Mouse (Mus musculus) heart, embryonic 13.5 days (tissue): ENCODE measurements at regions not wholly inside any gene's neighbourhood (a gene's known extent, or its start where the extent isn't known, plus 50 kb on each side); places are given as distances from the start of the nearest gene placed in this dataset.
"Not testable (repeated sequence)": the region's sequence is repeated elsewhere in the genome, so short reads cannot be mapped to it uniquely, and the experiment has no call there.

ENCODE experiments used
- ATAC-seq: fragments of 200-750 bp; cut with Nextera tagmentation; 2 replicates; pipeline ENCODE4 v1.8.0; 2017; ENCODE audit warnings: moderate TSS enrichment; ENCODE audit not compliant: insufficient number of reproducible peaks, low FRiP score, low TSS enrichment; ENCODE audit errors: extremely low read depth
- H3K27ac ChIP-seq: fragments of 300-500 bp; sonication (generic); replicated peaks from 2 replicates; pipeline ENCODE4 v1.5.1; 2015; ENCODE audit warnings: moderate library complexity, mild to moderate bottlenecking, inconsistent platforms
- H3K27me3 ChIP-seq: fragments of 300-500 bp; sonication (generic); replicated peaks from 2 replicates; pipeline ENCODE4 v1.6.1; 2015; ENCODE audit warnings: mild to moderate bottlenecking, inconsistent platforms
- H3K36me3 ChIP-seq: fragments of 300-500 bp; sonication (generic); 2 replicates; pipeline ENCODE4 v1.6.1; 2015; ENCODE audit warnings: mild to moderate bottlenecking, inconsistent platforms
- H3K4me1 ChIP-seq: fragments of 300-500 bp; sonication (generic); 2 replicates; pipeline ENCODE4 v1.6.1; 2015; ENCODE audit warnings: inconsistent platforms
- H3K4me2 ChIP-seq: fragments of 300-500 bp; sonication (generic); 2 replicates; pipeline ENCODE4 v1.6.1; 2015; ENCODE audit warnings: inconsistent platforms, mild to moderate bottlenecking, moderate library complexity
- H3K4me3 ChIP-seq: fragments of 300-500 bp; sonication (generic); 2 replicates; pipeline ENCODE4 v1.5.1; 2015; ENCODE audit warnings: moderate library complexity, mild to moderate bottlenecking, inconsistent platforms
- H3K9ac ChIP-seq: fragments of 300-500 bp; sonication (generic); 2 replicates; pipeline ENCODE4 v1.6.1; 2015; ENCODE audit warnings: inconsistent platforms, mild to moderate bottlenecking, moderate library complexity
- H3K9me3 ChIP-seq: fragments of 300-500 bp; sonication (generic); 2 replicates; pipeline ENCODE4 v1.6.1; 2016; ENCODE audit warnings: inconsistent platforms
- WGBS: fragments of 180-500 bp; shearing (Covaris S2); methylation state at CpG from one replicate; pipeline ENCODE4 v1.1.7; 2015; ENCODE audit warnings: mixed read lengths; 5-methylcytosine and 5-hydroxymethylcytosine counted together

GRCm38 (mm10) chr9:83728428-83728827 is 77.6 kb downstream of the Elovl4 start:
- 77% methylated on average over 8 of the region's 8 CpGs for WGBS
- no peak overlapping the region for H3K4me2 ChIP-seq

GRCm38 (mm10) chr9:83727462-83728189 is 78.5 kb downstream of the Elovl4 start:
- H3K9ac ChIP-seq = peak overlapping the region; percentile 56
- 8% methylated on average over 14 of the region's 14 CpGs for WGBS

More at GRCm38 (mm10) chr9:83728428-83728827, 77.6 kb downstream of the Elovl4 start:
- Histone ChIP-seq H3K9me3 (no peaks in the 10 kb centered on the region), H3K9ac (no peak overlapping the region), H3K4me3 (no peak overlapping the region), H3K4me1 (peaks cover 16% of the 10 kb centered on the region), H3K27ac (no peak overlapping the region), H3K36me3 (no peaks in the 10 kb centered on the region), H3K27me3 (no peaks in the 10 kb centered on the region)
- ATAC-seq = no peak

GRCm38 (mm10) chr9:83726979-83727378 is 79.1 kb downstream of the Elovl4 start:
- H3K4me3 ChIP-seq = peak overlapping the region; percentile 47
- H3K36me3 ChIP-seq = no peaks in the 10 kb centered on the region
- ATAC-seq = no peak
- peak overlapping the region; percentile 72 for H3K4me2 ChIP-seq
- peak overlapping the region; percentile 56 for H3K9ac ChIP-seq
- H3K27ac ChIP-seq = no peak overlapping the region
- H3K9me3 ChIP-seq = no peaks in the 10 kb centered on the region
- H3K27me3 ChIP-seq = no peaks in the 10 kb centered on the region
- 36% methylated on average over 16 of the region's 16 CpGs for WGBS
- peaks cover 16% of the 10 kb centered on the region for H3K4me1 ChIP-seq

More at GRCm38 (mm10) chr9:83727462-83728189, 78.5 kb downstream of the Elovl4 start:
- no peaks in the 10 kb centered on the region for H3K27me3 ChIP-seq
- no peaks in the 10 kb centered on the region for H3K36me3 ChIP-seq
- peaks cover 16% of the 10 kb centered on the region for H3K4me1 ChIP-seq
- no peaks in the 10 kb centered on the region for H3K9me3 ChIP-seq
- peak overlapping the region; percentile 72 for H3K4me2 ChIP-seq
- peak overlapping the region; percentile 47 for H3K4me3 ChIP-seq
- no peak overlapping the region for H3K27ac ChIP-seq
- no peak; the same call in 1 of the 2 replicates for ATAC-seq

- Histone ChIP-seq H3K27me3 (no peaks in the 10 kb centered on the region), H3K4me3 (no peak overlapping the region), H3K9me3 (no peaks in the 10 kb centered on the region), H3K27ac (no peak overlapping the region), H3K4me2 (0 out of 2 replicates have a peak overlapping the region, but pooled peaks have one; percentile 72), H3K9ac (no peak overlapping the region), H3K4me1 (peaks cover 16% of the 10 kb centered on the region), H3K36me3 (no peaks in the 10 kb centered on the region)
- no peak for ATAC-seq
- WGBS = 43% methylated on average over 9 of the region's 9 CpGs
Measured at GRCm38 (mm10) chr9:83726105-83726504, 80.0 kb downstream of the Elovl4 start.

- H3K27ac ChIP-seq = no peak overlapping the region
- ATAC-seq = no peak
Measured at GRCm38 (mm10) chr9:83725545-83725944, 80.5 kb downstream of the Elovl4 start.

GRCm38 (mm10) chr9:83720982-83721381 is 85.1 kb downstream of the Elovl4 start:
- Histone ChIP-seq H3K4me1 (peaks cover 37% of the 10 kb centered on the region), H3K27ac (no peak overlapping the region), H3K9ac (no peak overlapping the region), H3K27me3 (no peaks in the 10 kb centered on the region), H3K4me3 (no peak overlapping the region), H3K4me2 (no peak overlapping the region), H3K9me3 (no peaks in the 10 kb centered on the region), H3K36me3 (no peaks in the 10 kb centered on the region)
- 44% methylated on average over 2 of the region's 2 CpGs for WGBS
- no peak for ATAC-seq

More at GRCm38 (mm10) chr9:83725545-83725944, 80.5 kb downstream of the Elovl4 start:
- H3K36me3 ChIP-seq = no peaks in the 10 kb centered on the region
- no peak overlapping the region for H3K9ac ChIP-seq
- WGBS = 51% methylated on average over 8 of the region's 8 CpGs
- no peak overlapping the region for H3K4me3 ChIP-seq
- peaks cover 20% of the 10 kb centered on the region for H3K4me1 ChIP-seq
- H3K27me3 ChIP-seq = no peaks in the 10 kb centered on the region
- no peak overlapping the region for H3K4me2 ChIP-seq
- H3K9me3 ChIP-seq = no peaks in the 10 kb centered on the region

GRCm38 (mm10) chr9:83719811-83720210 is 86.3 kb downstream of the Elovl4 start:
- no peaks in the 10 kb centered on the region for H3K27me3 ChIP-seq
- H3K36me3 ChIP-seq = no peaks in the 10 kb centered on the region
- ATAC-seq = no peak

GRCm38 (mm10) chr9:83718084-83718483 is 88.0 kb downstream of the Elovl4 start:
- H3K27ac ChIP-seq, H3K4me2 ChIP-seq, H3K9ac ChIP-seq, H3K36me3 ChIP-seq, ATAC-seq, H3K27me3 ChIP-seq, H3K4me3 ChIP-seq, H3K9me3 ChIP-seq: not testable (repeated sequence)
- 81% methylated on average over 2 of the region's 2 CpGs for WGBS
- H3K4me1 ChIP-seq = peaks cover 33% of the 10 kb centered on the region

More at GRCm38 (mm10) chr9:83719811-83720210, 86.3 kb downstream of the Elovl4 start:
- no peak overlapping the region; the same call in 1 of the 2 replicates for H3K27ac ChIP-seq
- H3K4me2 ChIP-seq = no peak overlapping the region
- WGBS = 31% methylated on average over 4 of the region's 4 CpGs
- no peaks in the 10 kb centered on the region for H3K9me3 ChIP-seq
- no peak overlapping the region for H3K9ac ChIP-seq
- peaks cover 33% of the 10 kb centered on the region for H3K4me1 ChIP-seq
- no peak overlapping the region for H3K4me3 ChIP-seq

GRCm38 (mm10) chr9:83716101-83716763 is 89.8 kb downstream of the Elovl4 start:
- H3K27ac ChIP-seq = peak overlapping the region; percentile 61
- no peaks in the 10 kb centered on the region for H3K36me3 ChIP-seq
- no peaks in the 10 kb centered on the region for H3K9me3 ChIP-seq
- 0 out of 2 replicates have a peak, but pooled peaks have one; percentile 31 for ATAC-seq
- peaks cover 33% of the 10 kb centered on the region for H3K4me1 ChIP-seq
- H3K4me2 ChIP-seq = no peak overlapping the region
- 30% methylated on average over 5 of the region's 5 CpGs for WGBS
- H3K27me3 ChIP-seq = no peaks in the 10 kb centered on the region
- H3K9ac ChIP-seq = no peak overlapping the region
- H3K4me3 ChIP-seq = no peak overlapping the region

GRCm38 (mm10) chr9:83707361-83707760 is 98.7 kb downstream of the Elovl4 start:
- no peak overlapping the region for H3K4me2 ChIP-seq
- WGBS = 57% methylated on average over 3 of the region's 3 CpGs
- ATAC-seq = no peak
- H3K27me3 ChIP-seq = no peaks in the 10 kb centered on the region
- H3K4me3 ChIP-seq = no peak overlapping the region
- H3K9ac ChIP-seq = no peak overlapping the region
- no peaks in the 10 kb centered on the region for H3K9me3 ChIP-seq
- no peak overlapping the region for H3K27ac ChIP-seq
- no peaks in the 10 kb centered on the region for H3K4me1 ChIP-seq
- H3K36me3 ChIP-seq = no peaks in the 10 kb centered on the region

GRCm38 (mm10) chr9:83706071-83706470 is 100.0 kb downstream of the Elovl4 start:
- Histone ChIP-seq H3K9ac (no peak overlapping the region), H3K9me3 (no peaks in the 10 kb centered on the region), H3K4me3 (no peak overlapping the region), H3K36me3 (no peaks in the 10 kb centered on the region), H3K4me2 (no peak overlapping the region), H3K4me1 (no peaks in the 10 kb centered on the region), H3K27ac (no peak overlapping the region), H3K27me3 (no peaks in the 10 kb centered on the region)
- ATAC-seq = no peak
- 66% methylated on average over 6 of the region's 6 CpGs for WGBS
